Mouse (Mus musculus): ENCODE measurements around the gene Vmn1r1. TPM values are rescaled to one million over a fixed set of nuclear protein-coding genes. Genes with fewer than 3 reads are reported as not detected.

The Vmn1r1 gene
- total and polyA plus RNA-seq, 3 experiments, result 0.22 TPM; not detected in 2

DNA sequence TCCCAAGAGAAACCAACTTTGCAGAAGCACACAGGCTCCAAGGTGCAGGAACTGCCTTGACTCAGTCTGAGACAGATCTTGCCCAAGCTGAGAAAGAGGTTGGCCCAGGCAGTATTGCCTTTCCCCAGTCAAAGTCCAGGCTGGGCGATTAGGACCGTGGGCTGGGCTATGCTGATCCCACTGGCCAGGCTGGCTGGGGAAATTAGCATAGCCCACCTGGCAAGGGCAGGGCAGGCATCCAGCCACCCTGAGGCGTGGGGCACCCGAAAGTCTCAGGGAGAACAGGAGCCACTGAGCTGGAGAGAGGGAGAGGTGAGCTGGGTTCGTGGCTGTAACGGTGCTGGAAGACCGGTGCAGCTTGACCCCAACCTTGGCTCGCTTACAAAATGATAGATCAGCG, 24.3 kb downstream of the Vmn1r1 start:
- Histone ChIP-seq H3K36me3 (replicated peaks) (no peaks in the 10 kb centered on the region), H3K27me3 (ENCODE audit: insufficient read depth, low read length) (peaks cover 15% of the 10 kb centered on the region; the same call in 1 of the 2 replicates), H3K4me1 (ENCODE audit: insufficient read depth, low read depth, low read length) (peaks cover 13% of the 10 kb centered on the region), H3K4me3 (ENCODE audit: low read depth, low read length) (no peak overlapping the region), H3K9me3 (replicated peaks) (no peaks in the 10 kb centered on the region)
- DNase-seq (ENCODE audit: low spot score), result no peak
- ATAC-seq (ENCODE audit: extremely low read depth, insufficient number of reproducible peaks, low FRiP score, poor library complexity, severe bottlenecking), result no peak
- no peak for TF ChIP-seq GATA2 (IDR thresholded peaks at IDR 0.05; ENCODE audit: borderline replicate concordance, low read depth, low read length)
- TF ChIP-seq POLR2AphosphoS5 (IDR thresholded peaks at IDR 0.05; ENCODE audit: insufficient replicate concordance, low read depth, low read length), result no peak
- TF ChIP-seq TAL1 (conservative IDR thresholded peaks at IDR 0.05; ENCODE audit: low read depth, low read length), result no peak
- no peak for TF ChIP-seq CTCF (IDR thresholded peaks at IDR 0.05; ENCODE audit: low read depth, low read length)
- no peak for TF ChIP-seq GATA1 (IDR thresholded peaks at IDR 0.05; ENCODE audit: borderline replicate concordance, low read length)

DNA sequence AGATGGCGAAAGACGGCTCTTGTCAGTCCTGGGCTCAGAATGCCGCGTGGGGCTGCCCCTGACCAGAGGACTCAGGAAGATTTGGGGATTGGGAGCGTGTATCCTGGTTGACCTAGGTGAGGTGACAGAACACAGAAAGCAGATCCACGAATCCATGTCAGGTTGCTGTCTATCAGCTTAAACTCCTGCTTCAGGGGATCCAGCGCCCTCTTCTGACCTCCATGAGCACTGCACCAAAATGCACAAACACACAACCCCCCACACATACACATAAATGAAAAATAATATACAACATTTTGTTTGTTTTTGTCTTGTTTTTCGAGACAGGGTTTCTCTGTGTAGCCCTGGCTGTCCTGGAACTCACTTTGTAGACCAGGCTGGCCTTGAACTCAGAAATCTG, 26.1 kb downstream of the Vmn1r1 start:
- TF ChIP-seq TAL1 (conservative IDR thresholded peaks at IDR 0.05; ENCODE audit: low read depth, low read length) (no peak), GATA2 (IDR thresholded peaks at IDR 0.05; ENCODE audit: borderline replicate concordance, low read depth, low read length) (no peak), CTCF (IDR thresholded peaks at IDR 0.05; ENCODE audit: low read depth, low read length) (no peak; the same call in 1 of the 2 replicates), GATA1 (IDR thresholded peaks at IDR 0.05; ENCODE audit: borderline replicate concordance, low read length) (no peak), POLR2AphosphoS5 (IDR thresholded peaks at IDR 0.05; ENCODE audit: insufficient replicate concordance, low read depth, low read length) (no peak)
- H3K4me3 ChIP-seq (ENCODE audit: low read depth, low read length), result no peak overlapping the region
- no peak for DNase-seq (ENCODE audit: low spot score)
- H3K4me1 ChIP-seq (ENCODE audit: insufficient read depth, low read depth, low read length), result peaks cover 13% of the 10 kb centered on the region
- ATAC-seq (ENCODE audit: extremely low read depth, insufficient number of reproducible peaks, low FRiP score, poor library complexity, severe bottlenecking), result no peak
- peaks cover 15% of the 10 kb centered on the region; the same call in 1 of the 2 replicates for H3K27me3 ChIP-seq (ENCODE audit: insufficient read depth, low read length)
- H3K9me3 ChIP-seq (replicated peaks), result no peaks in the 10 kb centered on the region
- peaks cover 3% of the 10 kb centered on the region for H3K36me3 ChIP-seq (replicated peaks)

DNA sequence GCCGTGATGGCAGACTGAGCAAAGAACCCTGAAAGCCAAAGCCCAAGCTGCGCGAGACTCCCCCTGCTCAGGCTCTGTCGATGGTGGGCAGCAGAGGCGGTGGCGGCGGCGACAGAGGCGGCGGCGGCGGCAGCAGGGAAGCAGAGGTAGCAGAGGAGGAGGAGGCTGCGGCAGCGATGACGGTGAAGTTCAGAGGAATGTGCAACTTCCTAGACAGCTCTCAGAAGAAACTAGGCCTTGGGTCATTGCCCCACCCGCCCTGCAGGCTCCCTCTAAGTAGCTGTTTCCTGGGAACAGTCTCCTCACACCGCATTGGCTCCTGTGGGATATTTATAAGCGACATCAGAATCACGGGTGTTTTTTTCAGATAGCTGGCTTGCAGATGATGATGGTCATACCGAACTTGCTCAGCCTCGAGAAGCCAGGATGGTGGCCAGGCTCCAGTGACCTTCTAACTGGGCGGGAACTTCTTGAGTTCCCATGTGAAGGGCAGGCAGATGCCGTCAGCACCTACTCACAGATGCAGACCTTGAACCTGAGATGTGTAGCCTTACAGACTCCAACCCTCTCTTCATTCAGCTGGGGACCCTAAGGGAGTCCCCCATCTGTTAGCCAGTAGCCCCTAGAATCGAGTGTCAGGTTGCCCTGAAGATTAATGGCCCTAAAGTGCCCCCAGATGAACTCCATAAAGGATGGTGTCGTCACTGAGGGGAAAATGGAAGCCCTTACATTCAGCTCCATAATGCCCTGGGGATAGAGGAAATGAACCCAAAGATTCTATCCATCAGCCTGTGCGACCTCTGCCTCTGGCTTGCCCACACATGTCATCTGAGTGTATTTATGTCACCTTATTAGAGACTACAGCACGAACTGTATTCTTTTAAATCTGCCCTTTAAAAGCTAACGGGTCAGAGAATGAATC, 26.8 kb downstream of the Vmn1r1 start:
- DNase-seq (ENCODE audit: low spot score), result no peak
- ATAC-seq (ENCODE audit: extremely low read depth, insufficient number of reproducible peaks, low FRiP score, poor library complexity, severe bottlenecking), result no peak
- H3K9me3 ChIP-seq (replicated peaks), result no peaks in the 10 kb centered on the region
- H3K36me3 ChIP-seq (replicated peaks), result peaks cover 7% of the 10 kb centered on the region
- H3K27me3 ChIP-seq (ENCODE audit: insufficient read depth, low read length), result peaks cover 15% of the 10 kb centered on the region; the same call in 1 of the 2 replicates
- TF ChIP-seq GATA1 (IDR thresholded peaks at IDR 0.05; ENCODE audit: borderline replicate concordance, low read length) (no peak), CTCF (IDR thresholded peaks at IDR 0.05; ENCODE audit: low read depth, low read length) (no peak), POLR2AphosphoS5 (IDR thresholded peaks at IDR 0.05; ENCODE audit: insufficient replicate concordance, low read depth, low read length) (no peak), TAL1 (conservative IDR thresholded peaks at IDR 0.05; ENCODE audit: low read depth, low read length) (no peak), GATA2 (IDR thresholded peaks at IDR 0.05; ENCODE audit: borderline replicate concordance, low read depth, low read length) (no peak)
- no peak overlapping the region for H3K4me3 ChIP-seq (ENCODE audit: low read depth, low read length)
- H3K4me1 ChIP-seq (ENCODE audit: insufficient read depth, low read depth, low read length), result peaks cover 13% of the 10 kb centered on the region

GRCm38 (mm10) chr1:182130830-182131229, 33.5 kb downstream of the Vmn1r1 start:
- H3K36me3 ChIP-seq (replicated peaks), result peaks cover 66% of the 10 kb centered on the region
- TF ChIP-seq POLR2AphosphoS5 (IDR thresholded peaks at IDR 0.05; ENCODE audit: insufficient replicate concordance, low read depth, low read length) (no peak), GATA2 (IDR thresholded peaks at IDR 0.05; ENCODE audit: borderline replicate concordance, low read depth, low read length) (no peak), TAL1 (conservative IDR thresholded peaks at IDR 0.05; ENCODE audit: low read depth, low read length) (no peak), CTCF (IDR thresholded peaks at IDR 0.05; ENCODE audit: low read depth, low read length) (no peak), GATA1 (IDR thresholded peaks at IDR 0.05; ENCODE audit: borderline replicate concordance, low read length) (no peak)

DNA sequence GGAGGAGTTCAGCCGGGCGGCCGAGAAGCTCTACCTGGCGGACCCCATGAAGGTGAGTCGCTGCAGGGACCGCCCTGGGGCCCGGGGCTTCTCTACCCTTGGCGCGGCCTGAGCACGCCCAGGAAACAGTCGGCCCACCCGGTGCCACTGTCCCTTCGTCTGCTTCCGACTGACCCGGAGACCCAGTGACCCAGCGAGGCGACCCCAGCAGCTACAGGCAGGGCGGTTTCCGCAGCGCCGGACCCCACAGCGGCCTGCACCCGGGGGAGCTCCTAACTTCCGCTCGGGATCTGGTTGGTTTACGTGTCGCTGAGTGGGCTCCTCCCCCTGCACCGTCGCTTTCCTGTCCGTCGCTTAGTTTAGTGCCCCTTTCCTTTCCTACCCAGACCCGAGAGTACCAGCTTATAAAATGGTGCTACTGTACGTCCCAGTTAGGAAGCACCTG, 39.3 kb downstream of the Vmn1r1 start:
- no peak for TF ChIP-seq GATA2 (IDR thresholded peaks at IDR 0.05; ENCODE audit: borderline replicate concordance, low read depth, low read length)
- TF ChIP-seq POLR2AphosphoS5 (IDR thresholded peaks at IDR 0.05; ENCODE audit: insufficient replicate concordance, low read depth, low read length), result no peak
- no peak for TF ChIP-seq TAL1 (conservative IDR thresholded peaks at IDR 0.05; ENCODE audit: low read depth, low read length)
- TF ChIP-seq GATA1 (IDR thresholded peaks at IDR 0.05; ENCODE audit: borderline replicate concordance, low read length), result no peak
- no peak for TF ChIP-seq CTCF (IDR thresholded peaks at IDR 0.05; ENCODE audit: low read depth, low read length)
- Histone ChIP-seq H3K4me3 (ENCODE audit: low read depth, low read length) (peak overlapping the region; percentile 89), H3K4me1 (ENCODE audit: insufficient read depth, low read depth, low read length) (peaks cover 24% of the 10 kb centered on the region), H3K36me3 (replicated peaks) (peaks cover 41% of the 10 kb centered on the region), H3K9me3 (replicated peaks) (no peaks in the 10 kb centered on the region), H3K27me3 (ENCODE audit: insufficient read depth, low read length) (peaks cover 6% of the 10 kb centered on the region)
- peak; percentile 93 for ATAC-seq (ENCODE audit: extremely low read depth, insufficient number of reproducible peaks, low FRiP score, poor library complexity, severe bottlenecking)
- peak; percentile 93 for DNase-seq (ENCODE audit: low spot score)

More at GRCm38 (mm10) chr1:182130830-182131229, 33.5 kb downstream of the Vmn1r1 start:
- no peaks in the 10 kb centered on the region for H3K27me3 ChIP-seq (ENCODE audit: insufficient read depth, low read length)
- no peak for ATAC-seq (ENCODE audit: extremely low read depth, insufficient number of reproducible peaks, low FRiP score, poor library complexity, severe bottlenecking)
- H3K4me1 ChIP-seq (ENCODE audit: insufficient read depth, low read depth, low read length), result peaks cover 16% of the 10 kb centered on the region
- DNase-seq (ENCODE audit: low spot score), result no peak
- no peaks in the 10 kb centered on the region for H3K9me3 ChIP-seq (replicated peaks)
- H3K4me3 ChIP-seq (ENCODE audit: low read depth, low read length), result no peak overlapping the region

- Histone ChIP-seq H3K36me3 (replicated peaks) (peaks cover 36% of the 10 kb centered on the region), H3K27me3 (ENCODE audit: insufficient read depth, low read length) (peaks cover 6% of the 10 kb centered on the region), H3K9me3 (replicated peaks) (no peaks in the 10 kb centered on the region), H3K4me3 (ENCODE audit: low read depth, low read length) (peak within 1 kb of the TSS; percentile 89), H3K4me1 (ENCODE audit: insufficient read depth, low read depth, low read length) (peaks cover 24% of the 10 kb centered on the region)
- DNase-seq (ENCODE audit: low spot score) (peak; percentile 97), ATAC-seq (ENCODE audit: extremely low read depth, insufficient number of reproducible peaks, low FRiP score, poor library complexity, severe bottlenecking) (peak; percentile 87)
- no peak for TF ChIP-seq GATA1 (IDR thresholded peaks at IDR 0.05; ENCODE audit: borderline replicate concordance, low read length)
- peak; percentile 98 for TF ChIP-seq CTCF (IDR thresholded peaks at IDR 0.05; ENCODE audit: low read depth, low read length)
- TF ChIP-seq POLR2AphosphoS5 (IDR thresholded peaks at IDR 0.05; ENCODE audit: insufficient replicate concordance, low read depth, low read length), result no peak
Measured at GRCm38 (mm10) chr1:182124506-182124905, 39.8 kb downstream of the Vmn1r1 start, which contains the start of gene Srp9. Gene Srp9 (plus strand): TSS chr1:182124737.
